Mouse (Mus musculus): ENCODE measurements around the gene Ptpn1.

DNA sequence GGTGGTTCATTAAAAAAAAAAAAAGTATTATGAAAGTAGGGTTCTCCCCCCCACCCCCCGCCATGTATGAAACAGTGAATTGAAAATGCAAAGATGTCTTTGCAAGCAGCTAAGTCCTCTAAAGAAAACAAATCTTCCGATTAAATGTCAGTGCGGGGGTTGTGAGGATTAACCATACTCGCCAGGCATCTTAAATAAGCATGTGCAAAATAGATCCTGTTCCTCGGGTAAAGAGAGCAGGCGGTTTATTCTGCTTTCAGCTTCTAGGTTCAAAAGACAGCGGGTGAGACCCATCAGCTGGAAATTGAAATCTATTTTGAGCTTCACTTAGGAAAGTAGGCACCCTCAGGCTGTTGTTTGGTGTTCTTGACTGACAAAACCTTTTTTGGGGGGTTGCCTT, 1.5 kb downstream of the Ptpn1 start:
- no peak for TF ChIP-seq CTCF (IDR thresholded peaks at IDR 0.05; ENCODE audit: control insufficient read depth, insufficient read depth, insufficient read length)
- no peak for TF ChIP-seq MAX (IDR thresholded peaks at IDR 0.05)
- no peak for TF ChIP-seq USF1 (IDR thresholded peaks at IDR 0.05; ENCODE audit: low read depth)
- TF ChIP-seq CEBPB (IDR thresholded peaks at IDR 0.05; ENCODE audit: low read depth): no peak
- TF ChIP-seq MYOD1 (IDR thresholded peaks at IDR 0.05; ENCODE audit: control insufficient read depth, insufficient read length, low read depth): no peak
- no peak for TF ChIP-seq MYOG (IDR thresholded peaks at IDR 0.05; ENCODE audit: control insufficient read depth, extremely low read depth, insufficient read length)
